Mouse (Mus musculus) CD4-positive, CD25-positive, alpha-beta regulatory T cell, adult 2 months (primary cell): ENCODE results near the gene Mvb12b.
A peak's percentile ranks its signal among the peaks of the same experiment; 100 is the strongest.

Experiments used
- DNase-seq: peaks from one replicate; pipeline ENCODE4 v3.0.0-alpha.2; 2012; ENCODE audit warnings: low read depth, low spot score

Mvb12b gene

GRCm38 (mm10) chr2:33886386-33887327 is 1.1 kb downstream of the Mvb12b start:
- no peak for DNase-seq

- DNase-seq, result no peak
Measured at GRCm38 (mm10) chr2:33885264-33885651, 2.5 kb downstream of the Mvb12b start.

DNA sequence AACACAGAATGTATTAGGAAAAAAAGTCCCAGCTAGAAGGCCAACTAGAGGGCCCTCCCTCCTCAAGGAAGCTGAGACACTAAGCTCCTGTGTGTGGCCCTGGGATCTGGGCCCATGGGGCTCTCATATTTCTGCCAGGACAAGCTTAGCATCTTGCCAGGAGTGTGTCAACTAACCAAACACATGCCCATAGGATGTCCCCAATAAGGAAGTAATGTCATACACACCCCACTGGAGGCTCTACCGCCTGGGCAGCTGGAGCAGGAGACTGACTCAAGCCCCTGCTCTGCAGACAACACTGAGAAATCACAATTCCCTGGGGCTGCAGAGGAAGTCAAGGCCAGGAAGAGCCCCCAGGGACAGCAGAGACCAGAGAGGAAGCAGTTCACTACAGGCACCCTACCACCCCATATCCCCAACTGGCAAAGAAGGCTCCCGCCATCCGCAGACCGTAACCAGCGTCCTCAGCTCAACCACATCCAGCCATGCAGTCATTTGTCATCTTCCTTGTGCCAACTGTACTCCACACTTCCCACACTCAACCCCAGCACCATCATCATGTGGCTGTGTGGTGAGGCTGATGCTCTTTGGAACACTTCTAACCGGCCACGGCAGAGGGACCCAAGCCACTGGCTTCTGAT is 3.0 kb downstream of the Mvb12b start:
- no peak for DNase-seq

- no peak for DNase-seq
Measured at GRCm38 (mm10) chr2:33879223-33879622, 8.5 kb downstream of the Mvb12b start.

- peak; percentile 45 for DNase-seq
Measured at GRCm38 (mm10) chr2:33878437-33878836, 9.3 kb downstream of the Mvb12b start.

DNA sequence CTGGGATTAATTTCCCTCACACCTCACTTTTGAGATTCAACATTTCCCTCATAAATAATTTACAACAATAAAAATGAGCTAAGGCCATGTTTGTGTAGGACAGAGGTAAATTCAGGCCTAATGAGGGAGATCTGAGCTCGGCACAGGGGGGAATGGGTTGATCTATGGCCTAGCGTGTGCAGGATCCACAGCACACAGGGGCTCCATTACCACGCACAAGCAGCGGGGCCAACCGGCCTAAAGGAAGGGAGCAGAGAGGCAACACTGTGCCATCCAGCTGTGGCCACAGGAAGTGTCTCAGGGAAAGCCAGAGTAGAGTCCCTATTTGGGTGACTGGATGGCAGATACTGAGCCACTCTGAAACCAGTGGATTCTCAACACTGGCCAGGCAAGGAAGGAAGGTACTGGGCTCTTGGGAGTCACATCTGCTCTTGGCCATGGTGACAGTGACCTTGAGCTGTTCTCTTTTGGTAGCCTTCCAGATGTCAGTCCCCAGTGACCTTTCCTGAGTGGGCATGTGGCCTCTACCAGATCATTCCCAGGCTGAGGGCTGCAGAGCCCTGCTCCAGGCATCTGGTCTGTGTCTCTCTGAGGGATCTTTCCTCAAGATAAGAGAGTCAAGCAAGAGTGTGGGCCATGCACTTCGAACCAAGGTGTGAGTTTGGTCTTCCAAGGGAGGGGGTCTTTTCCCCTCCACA is 9.9 kb downstream of the Mvb12b start:
- DNase-seq, result no peak

DNA sequence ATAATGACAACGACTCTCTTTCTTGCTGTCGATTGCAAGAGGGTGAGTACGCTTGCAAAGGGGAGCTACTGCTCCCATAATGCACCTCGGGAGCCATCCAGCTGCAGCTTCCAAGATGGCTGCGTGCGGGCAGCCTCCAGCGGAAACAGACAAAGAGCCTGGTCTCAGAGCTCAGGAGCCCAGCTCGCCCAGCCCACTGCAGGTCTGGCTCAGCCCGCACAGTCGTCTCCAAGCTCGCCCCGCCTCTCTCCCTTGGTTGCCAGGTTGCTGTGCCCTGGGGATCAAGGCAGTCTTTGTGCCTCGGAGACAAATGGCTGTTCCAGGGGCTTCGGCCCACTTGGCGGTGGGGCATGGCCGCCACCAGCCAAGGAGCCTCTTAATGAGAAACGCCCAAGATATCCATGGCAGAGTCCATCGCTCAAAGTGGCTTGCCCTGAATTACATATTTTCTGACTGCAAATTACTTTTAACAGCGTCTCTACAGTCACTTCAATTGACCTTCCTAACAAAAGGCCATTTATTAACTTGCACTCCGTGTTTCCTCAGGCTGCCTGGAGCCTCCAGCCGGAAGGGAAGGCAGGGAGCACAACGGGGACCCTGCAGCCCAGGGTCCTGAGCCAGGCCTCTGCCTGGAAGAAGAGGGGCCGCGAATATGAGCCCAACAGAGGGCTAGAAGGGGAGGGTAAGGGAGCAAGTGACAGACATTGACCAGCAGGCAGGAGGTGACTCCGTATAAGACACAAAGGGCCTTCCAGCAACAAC is 11.0 kb downstream of the Mvb12b start:
- DNase-seq, result no peak

- DNase-seq, result no peak
Measured at GRCm38 (mm10) chr2:33875594-33875993, 12.2 kb downstream of the Mvb12b start.

DNA sequence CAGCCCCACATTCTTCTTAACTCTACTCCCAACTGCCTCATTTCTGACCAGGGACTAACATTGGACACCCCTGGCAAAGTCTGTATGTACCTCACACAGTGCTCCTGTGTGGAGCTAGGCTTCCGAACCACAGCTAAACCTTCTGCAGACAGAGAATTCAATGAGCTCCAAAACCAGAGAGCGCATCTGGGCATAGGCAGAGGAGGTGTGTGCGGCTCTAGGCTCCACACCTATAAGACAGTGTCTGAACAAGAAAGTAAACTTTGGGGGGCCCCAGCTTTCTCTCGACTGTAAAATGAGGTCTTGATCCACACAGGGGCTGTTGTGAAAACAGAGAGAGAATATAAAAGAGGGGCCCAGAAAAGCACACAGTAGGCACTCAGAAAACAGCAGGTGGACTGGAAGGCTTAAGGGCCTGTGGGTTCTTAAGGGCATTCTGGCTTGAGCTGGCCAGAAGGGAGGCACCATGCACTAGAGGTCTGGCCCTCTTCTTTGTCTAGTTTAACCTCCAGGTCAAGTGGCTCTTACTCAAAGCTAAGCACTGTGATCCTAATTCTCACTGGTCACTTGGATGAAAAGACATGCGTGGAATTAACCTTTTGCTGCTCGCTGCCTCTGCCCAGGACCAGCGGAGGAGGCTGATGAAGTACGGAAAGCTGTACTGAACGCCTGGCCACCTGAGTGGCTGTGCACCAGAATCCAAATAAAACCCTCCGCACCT is 12.7 kb downstream of the Mvb12b start:
- no peak for DNase-seq

DNA sequence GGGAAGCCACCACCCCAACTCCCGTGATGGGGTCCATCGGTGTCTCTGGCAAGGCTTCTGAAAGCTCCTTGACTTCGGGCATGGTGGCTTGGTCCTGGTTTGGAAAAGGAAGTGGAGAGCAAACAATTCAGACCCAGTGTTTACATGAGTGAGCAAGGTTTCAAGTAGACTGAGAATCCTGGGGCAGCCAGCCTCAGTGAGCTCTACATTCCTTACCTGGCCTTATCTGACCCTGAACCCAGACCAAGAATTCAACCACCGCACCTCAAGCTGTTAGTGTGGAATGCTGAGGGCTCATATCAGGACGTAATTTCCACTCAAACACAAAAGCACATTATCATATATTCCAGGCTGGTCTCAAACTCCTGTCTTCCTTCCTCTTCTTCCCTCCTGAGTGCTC is 13.4 kb downstream of the Mvb12b start:
- no peak for DNase-seq

DNA sequence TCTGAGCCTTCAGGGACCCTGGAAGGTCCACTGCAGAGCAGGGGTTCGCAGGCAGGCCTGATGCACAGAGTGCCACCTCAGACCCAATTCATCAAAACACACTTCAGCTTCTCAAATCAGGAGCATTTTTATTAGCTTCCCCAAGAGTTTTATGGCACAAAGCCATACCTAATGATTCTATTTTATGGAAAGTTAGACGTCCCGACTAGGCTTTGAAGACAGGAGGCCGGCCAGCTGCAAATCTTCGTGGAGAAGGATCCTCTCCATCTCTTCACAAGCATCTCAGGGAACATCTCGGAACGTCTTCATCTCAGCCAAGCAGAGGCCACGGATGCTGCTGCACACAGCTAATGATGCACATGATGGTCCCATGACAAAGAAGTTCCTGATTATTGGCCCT is 14.2 kb downstream of the Mvb12b start:
- DNase-seq, result no peak

- no peak for DNase-seq
Measured at GRCm38 (mm10) chr2:33872841-33873271, 14.9 kb downstream of the Mvb12b start.

DNA sequence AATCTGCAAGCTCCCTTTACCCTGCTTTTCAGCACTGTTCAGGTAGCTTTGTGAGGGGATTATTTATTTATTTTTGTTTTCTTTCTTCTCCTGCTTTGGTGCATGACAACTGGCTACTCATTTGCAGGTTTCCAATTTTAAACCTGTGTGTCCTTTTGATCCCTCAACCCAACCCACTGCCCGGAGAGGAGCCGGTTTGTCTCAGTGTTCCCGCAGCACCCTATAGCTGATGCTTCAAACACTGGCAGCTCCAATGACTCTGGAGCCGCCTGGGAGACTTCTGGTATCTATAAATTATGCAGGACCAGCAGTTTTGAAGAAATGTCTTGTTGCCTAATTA is 16.6 kb downstream of the Mvb12b start:
- DNase-seq, result no peak

GRCm38 (mm10) chr2:33870369-33871180 is 17.2 kb downstream of the Mvb12b start:
- DNase-seq, result peak; percentile 27

DNA sequence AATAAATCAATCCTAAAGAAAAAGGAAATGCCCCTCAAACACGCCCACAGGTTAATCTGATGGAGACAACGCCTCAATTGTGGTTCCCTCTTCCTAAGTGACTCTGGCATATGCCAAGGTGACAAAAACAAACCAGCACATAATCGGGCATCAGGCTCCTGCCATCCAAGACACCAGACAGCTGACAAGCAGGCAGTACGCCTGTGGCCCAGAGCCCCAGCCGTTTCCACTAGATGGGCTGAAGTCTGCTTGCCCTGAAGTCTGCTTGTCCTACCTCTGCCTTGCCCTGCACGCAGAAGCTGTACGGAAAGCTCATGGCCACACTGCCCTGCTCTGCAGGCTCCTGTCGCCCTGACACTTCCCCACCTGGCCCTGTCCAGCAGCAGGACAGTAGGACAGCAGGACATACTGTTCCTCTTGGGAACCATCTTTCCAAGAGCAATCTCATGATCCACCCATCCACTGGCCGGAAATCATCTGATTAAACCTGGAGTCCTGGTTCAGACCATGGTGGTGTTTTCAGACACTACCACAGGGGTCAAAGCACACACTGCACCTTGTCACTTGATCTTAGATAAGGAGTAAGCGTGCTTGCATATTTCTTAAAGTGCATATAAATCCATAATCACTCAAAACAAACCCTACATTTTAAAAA is 17.9 kb downstream of the Mvb12b start:
- no peak for DNase-seq

GRCm38 (mm10) chr2:33868996-33869688 is 18.6 kb downstream of the Mvb12b start:
- DNase-seq, result no peak

- DNase-seq, result no peak
Measured at GRCm38 (mm10) chr2:33868322-33868721, 19.4 kb downstream of the Mvb12b start.

- DNase-seq, result no peak
Measured at GRCm38 (mm10) chr2:33856746-33857145, 31.0 kb downstream of the Mvb12b start.
